Mouse (Mus musculus): ENCODE measurements around the gene Dgkg.

- no peak for TF ChIP-seq POLR2A (IDR thresholded peaks at IDR 0.05; ENCODE audit: insufficient read depth, low read length)
- no peak for TF ChIP-seq CTCF (IDR thresholded peaks at IDR 0.05; ENCODE audit: low read depth, low read length)
Measured at GRCm38 (mm10) chr16:22593907-22594306, 63.1 kb downstream of the Dgkg start.
